Mouse (Mus musculus) spleen, adult 2 months (tissue): ENCODE data around the gene Pxk.

Source experiments
- CTCF ChIP-seq: fragments of 200-500 bp; IDR thresholded peaks from 2 replicates; pipeline ENCODE4 v1.5.1; 2011; ENCODE audit warnings: mild to moderate bottlenecking, inconsistent platforms; ENCODE audit not compliant: insufficient read depth, insufficient read length, insufficient replicate concordance; ENCODE audit errors: extremely low read depth
- POLR2A ChIP-seq: fragments of 200-500 bp; IDR thresholded peaks from 2 replicates; pipeline ENCODE4 v1.6.1; 2011; ENCODE audit warnings: low read depth, low read length, inconsistent platforms

DNA sequence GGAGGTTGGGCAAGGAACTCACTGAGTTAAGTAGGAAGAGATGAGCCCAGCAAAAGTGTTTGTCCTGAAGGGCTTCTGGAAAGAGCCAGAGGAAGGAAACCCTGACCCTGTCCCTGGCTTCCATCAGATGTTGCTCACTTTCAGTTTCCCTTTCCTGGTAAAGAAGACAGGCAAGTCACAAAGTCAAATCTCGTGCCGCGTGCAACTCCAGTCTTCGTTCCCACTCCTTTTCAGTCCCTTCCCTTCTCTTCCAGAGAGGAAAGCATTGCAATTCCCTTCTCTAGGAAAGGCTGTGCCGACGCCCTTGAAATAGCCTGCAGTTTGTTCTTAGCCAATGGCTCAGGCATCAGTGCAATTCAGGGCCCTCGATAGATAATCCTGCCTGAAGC lies 2.5 kb upstream of the Pxk start:
- TF ChIP-seq CTCF (no peak), POLR2A (no peak)
